Mouse (Mus musculus) intestine, postnatal 0 days (tissue): ENCODE measurements around the gene Ccr1l1. TPM values are rescaled to one million over a fixed set of nuclear protein-coding genes. Genes with fewer than 3 reads are reported as not detected.

Experiments
- ATAC-seq: fragments of 200-750 bp; cut with Nextera tagmentation; 2 replicates; pipeline ENCODE4 v1.8.0; 2017; ENCODE audit warnings: mild to moderate bottlenecking, moderate TSS enrichment, moderate library complexity
- H3K27ac ChIP-seq: fragments of 300-500 bp; sonication (generic); 2 replicates; pipeline ENCODE4 v1.5.1; 2014; ENCODE audit warnings: mild to moderate bottlenecking, low read depth, low read length, moderate library complexity
- H3K27me3 ChIP-seq: fragments of 300-500 bp; sonication (generic); replicated peaks from 2 replicates; pipeline ENCODE4 v1.6.1; 2014; ENCODE audit warnings: low read length, mixed read lengths; ENCODE audit not compliant: control insufficient read depth, insufficient read depth
- H3K36me3 ChIP-seq: fragments of 300-500 bp; sonication (generic); 2 replicates; pipeline ENCODE4 v1.6.1; 2014; ENCODE audit warnings: mild to moderate bottlenecking, moderate library complexity; ENCODE audit not compliant: control insufficient read depth, insufficient read depth
- H3K4me1 ChIP-seq: fragments of 300-500 bp; sonication (generic); replicated peaks from 2 replicates; pipeline ENCODE4 v1.6.1; 2014; ENCODE audit warnings: antibody characterized with exemption, low read length, mixed read lengths; ENCODE audit not compliant: control insufficient read depth, insufficient read depth
- H3K4me2 ChIP-seq: fragments of 300-500 bp; sonication (generic); replicated peaks from 2 replicates; pipeline ENCODE4 v1.6.1; 2014; ENCODE audit warnings: low read depth, mild to moderate bottlenecking, moderate library complexity
- H3K4me3 ChIP-seq: fragments of 300-500 bp; sonication (generic); 2 replicates; pipeline ENCODE4 v1.5.1; 2014; ENCODE audit warnings: low read depth, low read length
- H3K9ac ChIP-seq: fragments of 300-500 bp; sonication (generic); 2 replicates; pipeline ENCODE4 v1.6.1; 2014; ENCODE audit warnings: mild to moderate bottlenecking, low read depth, low read length
- H3K9me3 ChIP-seq: fragments of 300-500 bp; sonication (generic); 2 replicates; pipeline ENCODE4 v1.6.1; 2016; ENCODE audit warnings: mixed run types; ENCODE audit not compliant: control insufficient read depth
- CTCF ChIP-seq: sonication (generic); IDR thresholded peaks from 2 replicates; pipeline ENCODE4 v1.5.1; 2016; ENCODE audit warnings: low read depth, mild to moderate bottlenecking, control low read depth, antibody characterized with exemption, moderate library complexity
- WGBS: fragments of 180-500 bp; shearing (Covaris S2); extraction: QIAGEN DNeasy Blood & Tissue Kit; methylation state at CpG from one replicate; pipeline ENCODE4 v1.1.7; 2014; 5-methylcytosine and 5-hydroxymethylcytosine counted together
- polyA plus RNA-seq: library from polyadenylated mRNA; unstranded; fragments of >200 nt; fragmentation: Nextera tagmentation; extraction: Ambion mirVana; gene quantifications from 2 replicates; pipeline ENCODE4 v1.2.1, GENCODE M21; 2015

The Ccr1l1 gene
- polyA plus RNA-seq, 1 experiment from 2014 or later, result not detected

- no peak for TF ChIP-seq CTCF
- Histone ChIP-seq H3K9me3 (no peaks in the 10 kb centered on the region), H3K36me3 (no peaks in the 10 kb centered on the region), H3K4me2 (no peak overlapping the region), H3K4me1 (no peaks in the 10 kb centered on the region), H3K4me3 (no peak overlapping the region), H3K27ac (no peak overlapping the region), H3K9ac (no peak overlapping the region), H3K27me3 (no peaks in the 10 kb centered on the region)
- WGBS, result 69% methylated on average over 9 of the region's 9 CpGs
- ATAC-seq, result no peak
Measured at GRCm38 (mm10) chr9:123936604-123937280, 41.5 kb downstream of the Ccr1l1 start.

- Histone ChIP-seq H3K27me3 (no peaks in the 10 kb centered on the region), H3K9ac (no peak overlapping the region), H3K9me3 (no peaks in the 10 kb centered on the region), H3K27ac (no peak overlapping the region), H3K4me1 (no peaks in the 10 kb centered on the region), H3K4me3 (no peak overlapping the region), H3K4me2 (no peak overlapping the region), H3K36me3 (no peaks in the 10 kb centered on the region)
- 89% methylated on average over 5 of the region's 5 CpGs for WGBS
- ATAC-seq, result no peak
- no peak for TF ChIP-seq CTCF
Measured at GRCm38 (mm10) chr9:123935776-123936175, 42.4 kb downstream of the Ccr1l1 start.

DNA sequence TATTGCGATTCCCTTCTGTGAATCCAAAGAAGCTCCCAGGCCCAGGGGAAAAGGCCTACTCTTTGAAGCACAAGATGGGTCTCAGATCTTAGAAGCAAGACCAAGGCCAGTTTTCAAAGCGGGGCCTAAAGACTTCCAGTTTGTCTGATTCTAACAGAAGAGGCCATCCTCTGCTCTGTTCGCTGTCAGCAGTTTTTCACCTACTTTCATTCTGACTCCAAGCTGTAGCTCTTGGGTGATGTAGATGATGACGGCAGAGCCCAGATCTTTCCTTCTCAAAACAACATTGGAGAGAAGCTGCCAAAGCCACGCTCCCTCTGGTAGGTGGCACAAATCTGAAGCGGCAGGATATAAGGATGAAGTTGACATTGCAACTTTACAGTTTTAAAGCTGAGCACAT is 42.9 kb downstream of the Ccr1l1 start:
- Histone ChIP-seq H3K9me3 (no peaks in the 10 kb centered on the region), H3K27me3 (no peaks in the 10 kb centered on the region), H3K9ac (no peak overlapping the region), H3K36me3 (no peaks in the 10 kb centered on the region), H3K4me2 (no peak overlapping the region), H3K4me3 (no peak overlapping the region), H3K27ac (no peak overlapping the region), H3K4me1 (no peaks in the 10 kb centered on the region)
- ATAC-seq, result no peak
- TF ChIP-seq CTCF, result no peak
- 93% methylated on average over 6 of the region's 6 CpGs for WGBS

DNA sequence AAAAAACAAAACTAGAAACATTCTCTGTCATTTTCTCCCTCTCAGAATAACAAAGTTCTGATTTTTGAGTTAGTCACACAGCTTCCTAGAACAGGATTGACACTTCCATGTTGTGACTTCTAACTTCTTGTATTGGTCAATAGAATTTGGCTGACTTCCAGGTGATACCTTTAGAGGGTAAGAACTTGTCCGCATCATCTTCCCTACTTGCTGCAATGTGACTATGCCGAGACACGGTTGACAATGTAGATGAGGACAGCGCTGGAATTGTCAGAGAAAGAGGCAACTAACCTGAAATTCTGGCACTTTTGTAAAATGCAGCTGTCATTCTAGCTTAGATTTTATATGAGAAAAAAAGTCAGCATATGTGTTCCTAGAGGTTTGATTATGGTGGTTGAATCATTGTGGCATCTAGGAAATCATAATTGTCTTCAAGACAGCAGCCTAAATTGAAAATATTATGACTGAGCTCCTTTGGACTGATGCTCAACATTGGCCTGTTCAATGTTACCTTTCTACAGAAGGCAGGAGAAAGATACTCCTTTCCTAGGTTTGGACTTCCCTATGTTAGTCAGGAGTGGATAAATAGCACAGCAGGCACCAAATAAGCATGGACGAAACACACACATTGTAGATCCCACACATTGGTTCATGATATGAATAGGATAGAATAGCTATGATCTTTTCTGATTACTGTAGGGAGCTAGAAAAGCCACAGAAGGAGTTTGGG is 44.3 kb downstream of the Ccr1l1 start:
- no peaks in the 10 kb centered on the region for H3K4me1 ChIP-seq
- H3K9ac ChIP-seq, result no peak overlapping the region
- no peak overlapping the region for H3K27ac ChIP-seq
- 91% methylated on average over 5 of the region's 5 CpGs for WGBS
- H3K4me2 ChIP-seq, result no peak overlapping the region
- no peak for TF ChIP-seq CTCF
- H3K27me3 ChIP-seq, result no peaks in the 10 kb centered on the region
- H3K9me3 ChIP-seq, result no peaks in the 10 kb centered on the region
- H3K36me3 ChIP-seq, result no peaks in the 10 kb centered on the region
- ATAC-seq, result no peak
- no peak overlapping the region for H3K4me3 ChIP-seq

GRCm38 (mm10) chr9:123932911-123933675 is 45.1 kb downstream of the Ccr1l1 start:
- Histone ChIP-seq H3K4me1 (no peaks in the 10 kb centered on the region), H3K4me2 (no peak overlapping the region), H3K4me3 (no peak overlapping the region), H3K36me3 (no peaks in the 10 kb centered on the region), H3K9me3 (no peaks in the 10 kb centered on the region), H3K27me3 (no peaks in the 10 kb centered on the region), H3K27ac (no peak overlapping the region), H3K9ac (no peak overlapping the region)
- TF ChIP-seq CTCF, result no peak
- no peak for ATAC-seq
- 87% methylated on average over 19 of the region's 19 CpGs for WGBS
